Mouse (Mus musculus) MEL (cell line): Measurements from ENCODE around the gene Pknox2. TPM values are rescaled to one million over a fixed set of nuclear protein-coding genes. Genes with fewer than 3 reads are reported as not detected.

Source experiments
- DNase-seq: peaks from one replicate; pipeline ENCODE4 v3.0.0; 2011; ENCODE audit warnings: low read depth, low spot score
- H3K27ac ChIP-seq: 2 replicates; pipeline ENCODE4 v1.5.1; 2012; ENCODE audit warnings: low read depth, mild to moderate bottlenecking, control low read depth, low read length, moderate library complexity; ENCODE audit not compliant: control insufficient read depth
- H3K27me3 ChIP-seq, 2 experiments: fragments of 150-350 bp in 1 of 2; sonication (generic) in 1 of 2; 2 replicates each; pipeline ENCODE4 v1.6.1; 2012; ENCODE audit warnings: low read length in 2 of 2, mild to moderate bottlenecking in 2 of 2, improper control_type of control experiment in 1 of 2, moderate library complexity in 1 of 2; ENCODE audit not compliant: insufficient read depth in 2 of 2, control insufficient read depth in 1 of 2
- H3K36me3 ChIP-seq, 2 experiments: 2 replicates each; pipeline ENCODE4 v1.6.1; 2012 to 2014; ENCODE audit warnings: low read length in 2 of 2, improper control_type of control experiment in 1 of 2, inconsistent platforms in 1 of 2, mild to moderate bottlenecking in 1 of 2; ENCODE audit not compliant: insufficient read depth in 2 of 2, control insufficient read depth in 1 of 2
- H3K4me1 ChIP-seq, 2 experiments: fragments of 150-350 bp in 1 of 2; sonication (generic) in 1 of 2; 2 replicates each; pipeline ENCODE4 v1.6.1; 2012; ENCODE audit warnings: low read length in 2 of 2, improper control_type of control experiment in 1 of 2, mild to moderate bottlenecking in 1 of 2; ENCODE audit not compliant: insufficient read depth in 2 of 2, control insufficient read depth in 1 of 2
- H3K4me3 ChIP-seq, 2 experiments: fragments of 150-350 bp in 1 of 2; sonication (generic) in 1 of 2; 2 replicates each; pipeline ENCODE4 v1.5.1; 2012; ENCODE audit warnings: low read depth in 2 of 2, low read length in 2 of 2, mild to moderate bottlenecking in 2 of 2, moderate library complexity in 2 of 2, control low read depth in 1 of 2, improper control_type of control experiment in 1 of 2; ENCODE audit not compliant: control insufficient read depth in 1 of 2, insufficient read depth in 1 of 2
- H3K79me2 ChIP-seq: 2 replicates; pipeline ENCODE4 v1.6.1; 2012; ENCODE audit warnings: mild to moderate bottlenecking, low read length, moderate library complexity; ENCODE audit not compliant: control insufficient read depth, poor library complexity, insufficient read depth
- H3K9ac ChIP-seq: 2 replicates; pipeline ENCODE4 v1.6.1; 2012; ENCODE audit warnings: low read depth, mild to moderate bottlenecking, control low read depth, low read length, moderate library complexity; ENCODE audit not compliant: control insufficient read depth, poor library complexity, severe bottlenecking
- H3K9me3 ChIP-seq: fragments of 150-350 bp; sonication (generic); replicated peaks from 2 replicates; pipeline ENCODE4 v1.6.1; 2012; ENCODE audit warnings: mild to moderate bottlenecking, low read length, improper control_type of control experiment, moderate library complexity; ENCODE audit not compliant: insufficient read depth
- CTCF ChIP-seq, 3 experiments: IDR thresholded peaks in 2 of 3; conservative IDR thresholded peaks in 1 of 3; 2 replicates each; pipeline ENCODE4 v1.5.1; 2011 to 2012; ENCODE audit warnings: low read length in 3 of 3, low read depth in 2 of 3, mild to moderate bottlenecking in 2 of 3, improper control_type of control experiment in 1 of 3, inconsistent platforms in 1 of 3, mixed read lengths in 1 of 3, moderate library complexity in 1 of 3; ENCODE audit not compliant: control insufficient read depth in 1 of 3, insufficient read depth in 1 of 3, poor library complexity in 1 of 3, severe bottlenecking in 1 of 3
- E2F4 ChIP-seq: IDR thresholded peaks from 2 replicates; pipeline ENCODE4 v1.6.1; 2011; ENCODE audit warnings: low read depth, low read length, improper control_type of control experiment, borderline replicate concordance
- EP300 ChIP-seq, 2 experiments: IDR thresholded peaks; 2 replicates each; pipeline ENCODE4 v1.6.1; 2011; ENCODE audit warnings: improper control_type of control experiment in 2 of 2, low read length in 2 of 2, low read depth in 1 of 2, mild to moderate bottlenecking in 1 of 2
- GATA1 ChIP-seq: IDR thresholded peaks from 2 replicates; pipeline ENCODE4 v1.6.1; 2011; ENCODE audit warnings: low read depth, low read length, improper control_type of control experiment
- HCFC1 ChIP-seq: IDR thresholded peaks from 2 replicates; pipeline ENCODE4 v1.6.1; 2012; ENCODE audit warnings: low read depth, mild to moderate bottlenecking, inconsistent platforms, low read length, improper control_type of control experiment, moderate library complexity
- MAX ChIP-seq: IDR thresholded peaks from 2 replicates; pipeline ENCODE4 v1.6.1; 2011; ENCODE audit warnings: low read length, improper control_type of control experiment
- NELFE ChIP-seq: IDR thresholded peaks from 2 replicates; pipeline ENCODE4 v1.6.1; 2011; ENCODE audit warnings: low read depth, low read length, improper control_type of control experiment
- POLR2A ChIP-seq, 2 experiments: IDR thresholded peaks; 2 replicates each; pipeline ENCODE4 v1.6.1; 2011 to 2012; ENCODE audit warnings: low read length in 2 of 2, mild to moderate bottlenecking in 2 of 2, control low read depth in 1 of 2, improper control_type of control experiment in 1 of 2, low read depth in 1 of 2, moderate library complexity in 1 of 2; ENCODE audit not compliant: control insufficient read depth in 1 of 2, insufficient read depth in 1 of 2, poor library complexity in 1 of 2
- POLR2AphosphoS2 ChIP-seq: IDR thresholded peaks from 2 replicates; pipeline ENCODE4 v1.6.1; 2011; ENCODE audit warnings: low read length, improper control_type of control experiment
- POLR2AphosphoS5 ChIP-seq: IDR thresholded peaks from 2 replicates; pipeline ENCODE4 v1.6.1; 2012; ENCODE audit warnings: low read depth, borderline replicate concordance, mild to moderate bottlenecking, inconsistent platforms, low read length, moderate library complexity, mixed read lengths
- RAD21 ChIP-seq: IDR thresholded peaks from 2 replicates; pipeline ENCODE4 v1.6.1; 2011; ENCODE audit warnings: mild to moderate bottlenecking, low read depth, low read length, improper control_type of control experiment
- RCOR1 ChIP-seq: IDR thresholded peaks from 2 replicates; pipeline ENCODE4 v1.6.1; 2012; ENCODE audit warnings: low read depth, mild to moderate bottlenecking, inconsistent platforms, low read length, improper control_type of control experiment
- SIN3A ChIP-seq: IDR thresholded peaks from 2 replicates; pipeline ENCODE4 v1.6.1; 2012; ENCODE audit warnings: low read length, improper control_type of control experiment, inconsistent platforms
- SMC3 ChIP-seq: IDR thresholded peaks from 2 replicates; pipeline ENCODE4 v1.6.1; 2011; ENCODE audit warnings: low read depth, low read length, improper control_type of control experiment
- TCF12 ChIP-seq: IDR thresholded peaks from 2 replicates; pipeline ENCODE4 v1.6.1; 2014; ENCODE audit warnings: low read depth, mild to moderate bottlenecking, inconsistent platforms, low read length, improper control_type of control experiment, moderate library complexity
- USF1 ChIP-seq: IDR thresholded peaks from 2 replicates; pipeline ENCODE4 v1.6.1; 2014; ENCODE audit warnings: low read depth, mild to moderate bottlenecking, inconsistent platforms, low read length, improper control_type of control experiment, moderate library complexity
- ZC3H11A ChIP-seq: IDR thresholded peaks from 2 replicates; pipeline ENCODE4 v1.6.1; 2012; ENCODE audit warnings: low read depth, mild to moderate bottlenecking, inconsistent platforms, low read length, improper control_type of control experiment
- ZMIZ1 ChIP-seq: IDR thresholded peaks from 2 replicates; pipeline ENCODE4 v1.6.1; 2012; ENCODE audit warnings: low read depth, mild to moderate bottlenecking, inconsistent platforms, low read length, improper control_type of control experiment, moderate library complexity
- ZNF384 ChIP-seq: IDR thresholded peaks from 2 replicates; pipeline ENCODE4 v1.6.1; 2012; ENCODE audit warnings: low read depth, mild to moderate bottlenecking, inconsistent platforms, low read length, improper control_type of control experiment
- polyA plus RNA-seq, 2 experiments: library from polyadenylated mRNA; stranded (reverse) in 1 of 2; unstranded in 1 of 2; fragments of >175 nt in 1 of 2; fragments of >200 nt in 1 of 2; gene quantifications; 2 replicates each; pipeline versions ENCODE4 v1.2.1 to v1.2.4; 2012; ENCODE audit warnings: low replicate concordance in 2 of 2, low read depth in 1 of 2; ENCODE audit not compliant: insufficient read length in 2 of 2, insufficient read depth in 1 of 2, missing spikeins in 1 of 2
- total RNA-seq: library from RNA; depleted of rRNA; stranded (reverse); fragments of 300-350 nt; gene quantifications from 2 replicates; pipeline ENCODE4 v1.2.3, GENCODE M21; 2012

The Pknox2 gene
- total and polyA plus RNA-seq, 3 experiments, result not detected

- no peak for DNase-seq
- Histone ChIP-seq H3K4me1 (no peaks in the 10 kb centered on the region), H3K79me2 (no peaks in the 10 kb centered on the region), H3K9me3 (no peaks in the 10 kb centered on the region), H3K27ac (no peak overlapping the region), H3K27me3 (no peaks in the 10 kb centered on the region), H3K4me3 (no peak overlapping the region), H3K36me3 (no peaks in the 10 kb centered on the region), H3K9ac (no peak overlapping the region)
- TF ChIP-seq E2F4, result no peak
These were observed 119.2 kb downstream of the Pknox2 start for GRCm38 (mm10) chr9:37027825-37028575.

DNA sequence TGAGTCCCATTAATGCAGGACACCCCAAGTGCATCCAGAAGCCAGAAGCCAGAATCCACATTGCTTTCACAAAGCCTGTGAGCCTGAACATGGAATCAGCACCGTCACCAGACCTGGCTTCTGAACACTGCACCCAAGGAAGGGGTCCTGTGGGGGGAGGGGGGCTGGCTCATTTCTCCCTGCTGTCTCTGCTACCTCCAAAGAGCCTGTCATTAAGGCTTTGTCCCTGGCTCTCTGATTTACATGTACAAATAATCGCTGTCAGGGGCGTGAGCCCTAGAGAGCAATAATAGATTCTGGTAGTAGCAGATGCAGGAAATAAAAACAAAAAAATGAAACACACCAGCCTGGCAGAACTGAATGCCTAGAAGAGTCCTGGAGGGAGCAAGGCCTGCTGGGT, 121.3 kb downstream of the Pknox2 start:
- H3K9me3 ChIP-seq, result no peaks in the 10 kb centered on the region
- TF ChIP-seq RCOR1 (no peak), HCFC1 (no peak), POLR2AphosphoS2 (no peak), CTCF (IDR thresholded peaks at IDR 0.05 in 2 of 3, conservative IDR thresholded peaks at IDR 0.05 in 1 of 3; ENCODE audit: control insufficient read depth in 1 of 3, insufficient read depth in 1 of 3, low read depth in 2 of 3, low read length in 3 of 3, poor library complexity in 1 of 3, severe bottlenecking in 1 of 3) (no peak), SMC3 (no peak), TCF12 (no peak), POLR2AphosphoS5 (no peak), POLR2A (IDR thresholded peaks at IDR 0.05; ENCODE audit: control insufficient read depth in 1 of 2, insufficient read depth in 1 of 2, low read depth in 1 of 2, low read length in 2 of 2, poor library complexity in 1 of 2) (no peak), ZC3H11A (no peak), GATA1 (no peak)
- TF ChIP-seq, all 39 proteins: peak for 0
- H3K27me3 ChIP-seq, result no peaks in the 10 kb centered on the region
- H3K27ac ChIP-seq, result no peak overlapping the region
- no peaks in the 10 kb centered on the region for H3K79me2 ChIP-seq
- no peak overlapping the region for H3K4me3 ChIP-seq
- H3K9ac ChIP-seq, result no peak overlapping the region
- DNase-seq, result no peak
- no peaks in the 10 kb centered on the region for H3K36me3 ChIP-seq
- peaks cover 0 to 7% of the 10 kb centered on the region in 2 experiments; a peak in 2 of 4 replicates for H3K4me1 ChIP-seq

DNA sequence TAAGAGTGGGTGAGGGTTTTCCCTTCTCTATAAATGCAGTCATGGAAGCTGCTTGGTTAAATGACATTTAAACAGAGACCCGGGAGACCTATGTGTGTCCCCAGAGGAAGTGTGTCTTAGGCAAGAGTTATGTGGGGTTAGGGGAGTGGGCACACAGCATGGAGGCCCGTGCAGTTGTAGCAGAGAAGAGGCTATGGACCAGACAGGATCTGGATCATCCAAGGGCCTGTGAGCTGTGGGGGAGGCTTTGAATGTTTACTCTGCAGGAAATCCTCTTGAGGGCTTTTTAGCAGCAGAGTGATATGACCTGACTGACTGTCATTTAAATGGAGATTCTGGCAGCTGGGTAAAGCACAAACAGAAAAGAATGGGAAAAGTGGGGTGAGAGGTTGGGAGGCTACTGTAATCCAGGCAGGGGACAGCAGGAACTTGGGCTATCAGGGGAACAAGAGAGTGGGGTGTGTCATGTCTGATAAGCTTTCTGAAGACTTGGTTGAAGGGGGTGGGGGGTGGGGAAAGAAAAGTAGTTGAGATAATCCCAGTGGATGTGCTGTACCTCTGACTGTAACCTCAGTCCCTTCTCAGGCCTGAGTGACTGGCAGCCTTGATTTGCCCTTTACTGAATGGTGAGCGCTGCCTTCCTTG, 125.5 kb downstream of the Pknox2 start:
- Histone ChIP-seq H3K4me3 (no peak overlapping the region), H3K9ac (no peak overlapping the region), H3K27me3 (peaks cover 0 to 1% of the 10 kb centered on the region in 2 experiments; a peak in 1 of 4 replicates), H3K27ac (no peak overlapping the region), H3K9me3 (no peaks in the 10 kb centered on the region), H3K4me1 (peaks cover 0 to 7% of the 10 kb centered on the region in 2 experiments; a peak in 2 of 4 replicates), H3K79me2 (no peaks in the 10 kb centered on the region), H3K36me3 (no peaks in the 10 kb centered on the region)
- TF ChIP-seq MAX, result no peak
- no peak for TF ChIP-seq EP300 (IDR thresholded peaks at IDR 0.05; ENCODE audit: low read depth in 1 of 2, low read length in 2 of 2)
- TF ChIP-seq E2F4, result no peak
- no peak for TF ChIP-seq CTCF (IDR thresholded peaks at IDR 0.05 in 2 of 3, conservative IDR thresholded peaks at IDR 0.05 in 1 of 3; ENCODE audit: control insufficient read depth in 1 of 3, insufficient read depth in 1 of 3, low read depth in 2 of 3, low read length in 3 of 3, poor library complexity in 1 of 3, severe bottlenecking in 1 of 3)
- no peak for TF ChIP-seq ZMIZ1
- TF ChIP-seq SMC3, result no peak
- no peak for TF ChIP-seq USF1
- TF ChIP-seq RAD21, result no peak
- no peak for TF ChIP-seq POLR2AphosphoS5
- no peak for TF ChIP-seq ZNF384
- no peak for TF ChIP-seq NELFE
- TF ChIP-seq SIN3A, result no peak
- DNase-seq, result no peak
